Mouse (Mus musculus) natural killer cell, adult 2 months (primary cell): ENCODE measurements around the gene Tfcp2l1.
"Not testable (repeated sequence)": the region's sequence is repeated elsewhere in the genome, so short reads cannot be mapped to it uniquely, and the experiment has no call there.

Experiments
- DNase-seq, 2 experiments: peaks; one replicate each; pipeline ENCODE4 v3.0.0; 2022; ENCODE audit warnings: low spot score in 2 of 2

Tfcp2l1 gene

GRCm38 (mm10) chr1:118627781-118628464 is at the start of gene Tfcp2l1:
Gene Tfcp2l1, plus strand, starts transcription at chr1:118627945.
- DNase-seq: peak; percentile 50 to 52

GRCm38 (mm10) chr1:118580174-118580702 is 47.5 kb upstream of the Tfcp2l1 start:
- DNase-seq: no peak

GRCm38 (mm10) chr1:118581179-118581578 is 46.6 kb upstream of the Tfcp2l1 start:
- no peak for DNase-seq

GRCm38 (mm10) chr1:118589721-118590120 is 38.0 kb upstream of the Tfcp2l1 start:
- DNase-seq: no peak

GRCm38 (mm10) chr1:118592933-118593332 is 34.8 kb upstream of the Tfcp2l1 start:
- no peak for DNase-seq

- DNase-seq: no peak
These were observed 32.4 kb upstream of the Tfcp2l1 start for GRCm38 (mm10) chr1:118595395-118595794.

- DNase-seq: no peak
These were observed 30.1 kb upstream of the Tfcp2l1 start for GRCm38 (mm10) chr1:118597475-118598213.

GRCm38 (mm10) chr1:118598339-118598738 is 29.4 kb upstream of the Tfcp2l1 start:
- DNase-seq: no peak

GRCm38 (mm10) chr1:118613631-118614183 is 14.0 kb upstream of the Tfcp2l1 start:
- no peak for DNase-seq

GRCm38 (mm10) chr1:118621055-118621454 is 6.7 kb upstream of the Tfcp2l1 start:
- DNase-seq: not testable (repeated sequence)

GRCm38 (mm10) chr1:118622857-118623256 is 4.9 kb upstream of the Tfcp2l1 start:
- no peak for DNase-seq

- no peak for DNase-seq
These were observed 2.3 kb upstream of the Tfcp2l1 start for GRCm38 (mm10) chr1:118625461-118625860.

- DNase-seq: no peak
These were observed 1.8 kb upstream of the Tfcp2l1 start for GRCm38 (mm10) chr1:118625921-118626320.

- no peak for DNase-seq
These were observed 1.3 kb upstream of the Tfcp2l1 start for GRCm38 (mm10) chr1:118626452-118626851.

GRCm38 (mm10) chr1:118633415-118633980 is 5.8 kb downstream of the Tfcp2l1 start:
- no peak for DNase-seq

GRCm38 (mm10) chr1:118642296-118642999 is 14.7 kb downstream of the Tfcp2l1 start:
- DNase-seq: no peak

GRCm38 (mm10) chr1:118643138-118643979 is 15.6 kb downstream of the Tfcp2l1 start:
- DNase-seq: no peak

- no peak for DNase-seq
These were observed 18.0 kb downstream of the Tfcp2l1 start for GRCm38 (mm10) chr1:118645701-118646100.

- DNase-seq: no peak
These were observed 20.3 kb downstream of the Tfcp2l1 start for GRCm38 (mm10) chr1:118648015-118648414.

- no peak for DNase-seq
These were observed 22.4 kb downstream of the Tfcp2l1 start for GRCm38 (mm10) chr1:118649933-118650770.
